Mouse (Mus musculus) CH12.LX (cell line): Measurements from ENCODE around the gene Grap. TPM values are rescaled to one million over a fixed set of nuclear protein-coding genes. Genes with fewer than 3 reads are reported as not detected.

Source experiments
- polyA plus RNA-seq: library from polyadenylated mRNA; unstranded; fragments of >175 nt; gene quantifications from 2 replicates; pipeline ENCODE4 v1.2.1, GENCODE M21; 2012; ENCODE audit warnings: low read depth; ENCODE audit not compliant: insufficient read length
- total RNA-seq, 2 experiments: library from RNA; depleted of rRNA; stranded (reverse); fragments of 300-350 nt in 1 of 2; fragments of >200 nt in 1 of 2; gene quantifications; 2 replicates each; pipeline ENCODE4 v1.2.3; 2012 to 2014

The Grap gene
- total and polyA plus RNA-seq, 3 experiments, result 274 to 412 (median 280) TPM

Other genes starting within 250 kb of the Grap start
- not detected in 2 replicates for gene Rnf112, start 199.1 kb upstream of the Grap start, total RNA-seq (2012; rRNA removed)
- not detected in 2 replicates for gene Rnf112, start 199.1 kb upstream of the Grap start, total RNA-seq (2014; rRNA removed)
- not detected in 2 replicates for gene Rnf112, start 199.1 kb upstream of the Grap start, polyA plus RNA-seq
- gene Mfap4, start 167.8 kb upstream of the Grap start, total RNA-seq (2012; rRNA removed), result not detected in 2 replicates
- not detected in 2 replicates for gene Mfap4, start 167.8 kb upstream of the Grap start, total RNA-seq (2014; rRNA removed)
- gene Mfap4, start 167.8 kb upstream of the Grap start, polyA plus RNA-seq, result not detected in 2 replicates
- gene Mapk7, start 158.9 kb upstream of the Grap start, total RNA-seq (2012; rRNA removed), result 12.2 and 12.7 TPM in 2 replicates
- 5.1 and 6.3 TPM in 2 replicates for gene Mapk7, start 158.9 kb upstream of the Grap start, total RNA-seq (2014; rRNA removed)
- gene Mapk7, start 158.9 kb upstream of the Grap start, polyA plus RNA-seq, result 18.8 and 21.6 TPM in 2 replicates
- gene B9d1, start 148.1 kb upstream of the Grap start, total RNA-seq (2012; rRNA removed), result 51.1 and 62.9 TPM in 2 replicates
- 19.2 and 24.2 TPM in 2 replicates for gene B9d1, start 148.1 kb upstream of the Grap start, total RNA-seq (2014; rRNA removed)
- gene B9d1, start 148.1 kb upstream of the Grap start, polyA plus RNA-seq, result 26.2 and 31.0 TPM in 2 replicates
- 9.6 and 13.8 TPM in 2 replicates for gene Epn2, start 73.6 kb upstream of the Grap start, total RNA-seq (2012; rRNA removed)
- gene Epn2, start 73.6 kb upstream of the Grap start, total RNA-seq (2014; rRNA removed), result 8.8 and 10.1 TPM in 2 replicates
- 7.2 and 8.9 TPM in 2 replicates for gene Epn2, start 73.6 kb upstream of the Grap start, polyA plus RNA-seq
- gene Fam83g, start 30.8 kb downstream of the Grap start, total RNA-seq (2012; rRNA removed), result 50.4 and 63.7 TPM in 2 replicates
- gene Fam83g, start 30.8 kb downstream of the Grap start, total RNA-seq (2014; rRNA removed), result 17.2 and 19.2 TPM in 2 replicates
- gene Fam83g, start 30.8 kb downstream of the Grap start, polyA plus RNA-seq, result 17.8 and 19.1 TPM in 2 replicates
- 0.55 and 1.4 TPM in 2 replicates for gene Slc5a10, start 67.6 kb downstream of the Grap start, total RNA-seq (2012; rRNA removed)
- gene Slc5a10, start 67.6 kb downstream of the Grap start, total RNA-seq (2014; rRNA removed), result 0.61 and 0.70 TPM in 2 replicates
- gene Slc5a10, start 67.6 kb downstream of the Grap start, polyA plus RNA-seq, result 1.3 and 1.6 TPM in 2 replicates
- gene Prpsap2, start 108.8 kb downstream of the Grap start, total RNA-seq (2012; rRNA removed), result 67.5 and 69.3 TPM in 2 replicates
- gene Prpsap2, start 108.8 kb downstream of the Grap start, total RNA-seq (2014; rRNA removed), result 150 and 157 TPM in 2 replicates
- gene Prpsap2, start 108.8 kb downstream of the Grap start, polyA plus RNA-seq, result 81.8 and 85.6 TPM in 2 replicates
- 6.7 and 10.5 TPM in 2 replicates for gene Ulk2, start 201.8 kb downstream of the Grap start, total RNA-seq (2012; rRNA removed)
- gene Ulk2, start 201.8 kb downstream of the Grap start, total RNA-seq (2014; rRNA removed), result 8.6 and 9.3 TPM in 2 replicates
- 6.7 and 7.9 TPM in 2 replicates for gene Ulk2, start 201.8 kb downstream of the Grap start, polyA plus RNA-seq